Mouse (Mus musculus) splenic B cell, adult 2 months (primary cell): Measurements from ENCODE around the gene Rtkn.
A peak's percentile ranks its signal among the peaks of the same experiment; 100 is the strongest.

Experiments used
- DNase-seq: peaks from one replicate; pipeline ENCODE4 v3.0.0-alpha.2; 2011; ENCODE audit warnings: low read depth, low spot score
- H3K27me3 ChIP-seq: 2 replicates; pipeline ENCODE4 v1.6.1; 2012; ENCODE audit warnings: mild to moderate bottlenecking, low read length, moderate library complexity, mixed read lengths; ENCODE audit not compliant: control insufficient read depth, poor library complexity, insufficient read depth, severe bottlenecking
- H3K36me3 ChIP-seq: 2 replicates; pipeline ENCODE4 v1.6.1; 2012; ENCODE audit warnings: mild to moderate bottlenecking, low read length, moderate library complexity, mixed read lengths; ENCODE audit not compliant: control insufficient read depth, poor library complexity, insufficient read depth, severe bottlenecking

The Rtkn gene

GRCm38 (mm10) chr6:83108762-83109668, 26.2 kb upstream of the Rtkn start, which contains the start of gene Mrpl53:
Gene Mrpl53 (plus strand): TSS chr6:83109040.
- no peaks in the 10 kb centered on the region for H3K27me3 ChIP-seq
- peaks cover 3% of the 10 kb centered on the region; the same call in 1 of the 2 replicates for H3K36me3 ChIP-seq
- DNase-seq = peak; percentile 76

GRCm38 (mm10) chr6:83111510-83112136, 23.6 kb upstream of the Rtkn start:
- peaks cover 3% of the 10 kb centered on the region; the same call in 1 of the 2 replicates for H3K36me3 ChIP-seq
- H3K27me3 ChIP-seq = no peaks in the 10 kb centered on the region
- no peak for DNase-seq

GRCm38 (mm10) chr6:83115011-83115671, 20.1 kb upstream of the Rtkn start, which contains the start of gene Mogs:
Gene Mogs (plus strand): TSS chr6:83115496.
- peak; percentile 92 for DNase-seq
- H3K36me3 ChIP-seq = peaks cover 3% of the 10 kb centered on the region; the same call in 1 of the 2 replicates
- H3K27me3 ChIP-seq = no peaks in the 10 kb centered on the region

GRCm38 (mm10) chr6:83115682-83116372, 19.4 kb upstream of the Rtkn start:
- DNase-seq = peak; percentile 43
- H3K27me3 ChIP-seq = no peaks in the 10 kb centered on the region
- peaks cover 3% of the 10 kb centered on the region; the same call in 1 of the 2 replicates for H3K36me3 ChIP-seq

GRCm38 (mm10) chr6:83116373-83117164, 18.7 kb upstream of the Rtkn start:
- no peak for DNase-seq
- Histone ChIP-seq H3K36me3 (peaks cover 3% of the 10 kb centered on the region; the same call in 1 of the 2 replicates), H3K27me3 (no peaks in the 10 kb centered on the region)

GRCm38 (mm10) chr6:83117165-83117438, 18.2 kb upstream of the Rtkn start:
- Histone ChIP-seq H3K36me3 (peaks cover 3% of the 10 kb centered on the region; the same call in 1 of the 2 replicates), H3K27me3 (no peaks in the 10 kb centered on the region)
- no peak for DNase-seq

- no peak for DNase-seq
- Histone ChIP-seq H3K27me3 (no peaks in the 10 kb centered on the region), H3K36me3 (peaks cover 3% of the 10 kb centered on the region; the same call in 1 of the 2 replicates)
Measured at GRCm38 (mm10) chr6:83117616-83118015, 17.6 kb upstream of the Rtkn start.

GRCm38 (mm10) chr6:83118369-83118768, 16.9 kb upstream of the Rtkn start:
- Histone ChIP-seq H3K27me3 (no peaks in the 10 kb centered on the region), H3K36me3 (peaks cover 3% of the 10 kb centered on the region; the same call in 1 of the 2 replicates)
- no peak for DNase-seq

GRCm38 (mm10) chr6:83118825-83119733, 16.2 kb upstream of the Rtkn start:
- Histone ChIP-seq H3K27me3 (no peaks in the 10 kb centered on the region), H3K36me3 (peaks cover 3% of the 10 kb centered on the region; the same call in 1 of the 2 replicates)
- DNase-seq = no peak

GRCm38 (mm10) chr6:83119734-83120051, 15.6 kb upstream of the Rtkn start:
- Histone ChIP-seq H3K27me3 (no peaks in the 10 kb centered on the region), H3K36me3 (peaks cover 3% of the 10 kb centered on the region; the same call in 1 of the 2 replicates)
- DNase-seq = no peak

- peak; percentile 98 for DNase-seq
- Histone ChIP-seq H3K27me3 (no peaks in the 10 kb centered on the region), H3K36me3 (peaks cover 3% of the 10 kb centered on the region; the same call in 1 of the 2 replicates)
Measured at GRCm38 (mm10) chr6:83120930-83121862, 14.1 kb upstream of the Rtkn start, which contains the start of gene Wbp1. Gene Wbp1 (minus strand): TSS chr6:83121559.
